12 mouse cellular contexts compared by ENCODE assay signal in genomic region chr1:162220891-162221290, GRCm38 (mm10).
DNase-seq lines count a peak whose midpoint lies in the region; ATAC-seq lines count a peak whose summit lies in the region.
"Had no signal": no experiment of that assay in that cellular context is flagged by ENCODE, and none has a peak within 500 bp of the region (broad histone marks: within the 10 kb centered on the region; RNA-seq: fewer than 3 reads in every experiment).

No protein-coding gene starts in this region.

- no peak for DNase-seq in forebrain, embryonic 10.5 days (ENCODE audit: extremely low spot score, low spot score)
- no peak for DNase-seq in kidney, adult 9 months
- peak; percentile 26 for DNase-seq in embryonic facial prominence, embryonic 10.5 days (ENCODE audit: low spot score)
- no peak for DNase-seq in cerebellum, adult 11 months
- DNase-seq in Muller cell, postnatal 12 days (ENCODE audit: inconsistent ontology term): no peak
- DNase-seq: forebrain, postnatal 0 days; liver, embryonic 13.5 days had no signal

- peaks cover 22% of the 10 kb centered on the region for H3K4me1 ChIP-seq in forebrain, embryonic 10.5 days
- H3K4me1 ChIP-seq in forebrain, embryonic 12.5 days: 0 out of 2 replicates have a peak, but pooled peaks cover 3% of the 10 kb centered on the region
- H3K4me1 ChIP-seq in kidney, embryonic 14.5 days (ENCODE audit: control insufficient read depth, insufficient read depth, low read length): peaks cover 9% of the 10 kb centered on the region
- peaks cover 28% of the 10 kb centered on the region for H3K4me1 ChIP-seq in embryonic facial prominence, embryonic 10.5 days
- peaks cover 19% of the 10 kb centered on the region for H3K4me1 ChIP-seq in limb, embryonic 13.5 days
- H3K4me1 ChIP-seq: liver, embryonic 13.5 days had no signal

- H3K4me2 ChIP-seq in forebrain, embryonic 12.5 days: no peak overlapping the region
- H3K4me2 ChIP-seq in kidney, embryonic 14.5 days (replicated peaks; ENCODE audit: low read depth, low read length): peak overlapping the region; percentile 45
- peak overlapping the region; percentile 60 for H3K4me2 ChIP-seq in limb, embryonic 13.5 days (replicated peaks)
- H3K4me2 ChIP-seq: liver, embryonic 13.5 days; midbrain, embryonic 11.5 days had no signal

- no peak overlapping the region for H3K27ac ChIP-seq in forebrain, embryonic 10.5 days
- H3K27ac ChIP-seq in forebrain, embryonic 12.5 days: no peak overlapping the region
- H3K27ac ChIP-seq in kidney, embryonic 14.5 days (ENCODE audit: low read depth, low read length): peak overlapping the region; percentile 77; the same call in 1 of the 2 replicates
- H3K27ac ChIP-seq in embryonic facial prominence, embryonic 10.5 days (replicated peaks): peak overlapping the region; percentile 96
- H3K27ac ChIP-seq in limb, embryonic 13.5 days: peak overlapping the region; percentile 100
- H3K27ac ChIP-seq: liver, embryonic 13.5 days had no signal

- H3K9ac ChIP-seq in forebrain, embryonic 12.5 days: no peak overlapping the region
- H3K9ac ChIP-seq in kidney, embryonic 14.5 days (ENCODE audit: low read depth, low read length): peak overlapping the region; percentile 59; the same call in 1 of the 2 replicates
- peak overlapping the region; percentile 99 for H3K9ac ChIP-seq in limb, embryonic 13.5 days
- H3K9ac ChIP-seq: forebrain, postnatal 0 days; liver, embryonic 13.5 days had no signal

- peaks cover 6% of the 10 kb centered on the region; the same call in 1 of the 2 replicates for H3K27me3 ChIP-seq in forebrain, embryonic 10.5 days (ENCODE audit: poor library complexity, severe bottlenecking)
- 0 out of 2 replicates have a peak, but pooled peaks cover 4% of the 10 kb centered on the region for H3K27me3 ChIP-seq in forebrain, embryonic 12.5 days
- H3K27me3 ChIP-seq in kidney, embryonic 14.5 days (ENCODE audit: control insufficient read depth, insufficient read depth, low read length): no peaks in the 10 kb centered on the region
- H3K27me3 ChIP-seq in embryonic facial prominence, embryonic 10.5 days (replicated peaks; ENCODE audit: low read depth, poor library complexity, severe bottlenecking): 0 out of 2 replicates have a peak, but pooled peaks cover 4% of the 10 kb centered on the region
- no peaks in the 10 kb centered on the region for H3K27me3 ChIP-seq in limb, embryonic 13.5 days
- H3K27me3 ChIP-seq: liver, embryonic 13.5 days had no signal

- H3K4me3 ChIP-seq in forebrain, embryonic 10.5 days: peak overlapping the region; percentile 45
- no peak overlapping the region for H3K4me3 ChIP-seq in forebrain, embryonic 12.5 days (replicated peaks)
- H3K4me3 ChIP-seq in kidney, embryonic 14.5 days (ENCODE audit: low read length): peak overlapping the region; percentile 57
- H3K4me3 ChIP-seq in embryonic facial prominence, embryonic 10.5 days: peak overlapping the region; percentile 74
- H3K4me3 ChIP-seq in limb, embryonic 13.5 days: peak overlapping the region; percentile 79
- H3K4me3 ChIP-seq: liver, embryonic 13.5 days had no signal

- no peaks in the 10 kb centered on the region for H3K36me3 ChIP-seq in forebrain, embryonic 10.5 days (replicated peaks)
- no peaks in the 10 kb centered on the region for H3K36me3 ChIP-seq in forebrain, embryonic 12.5 days (replicated peaks)
- no peaks in the 10 kb centered on the region; the same call in 1 of the 2 replicates for H3K36me3 ChIP-seq in kidney, embryonic 14.5 days (ENCODE audit: control insufficient read depth, insufficient read depth, low read length)
- peaks cover 15% of the 10 kb centered on the region for H3K36me3 ChIP-seq in embryonic facial prominence, embryonic 10.5 days (replicated peaks)
- H3K36me3 ChIP-seq in limb, embryonic 13.5 days: peaks cover 6% of the 10 kb centered on the region
- H3K36me3 ChIP-seq: G1E; liver, embryonic 13.5 days had no signal

- H3K9me3 ChIP-seq in forebrain, embryonic 10.5 days: no peaks in the 10 kb centered on the region
- H3K9me3 ChIP-seq in forebrain, embryonic 12.5 days: no peaks in the 10 kb centered on the region
- no peaks in the 10 kb centered on the region for H3K9me3 ChIP-seq in kidney, embryonic 14.5 days (ENCODE audit: control insufficient read depth, low read length)
- H3K9me3 ChIP-seq in embryonic facial prominence, embryonic 10.5 days: no peaks in the 10 kb centered on the region
- no peaks in the 10 kb centered on the region for H3K9me3 ChIP-seq in limb, embryonic 13.5 days
- H3K9me3 ChIP-seq: G1E; liver, embryonic 13.5 days had no signal

- ATAC-seq in forebrain, embryonic 12.5 days (ENCODE audit: low FRiP score): no peak
- no peak for ATAC-seq in kidney, embryonic 14.5 days (ENCODE audit: low FRiP score, low TSS enrichment)
- ATAC-seq in limb, embryonic 13.5 days (ENCODE audit: low FRiP score, low read depth): no peak
- ATAC-seq: forebrain, postnatal 0 days had no signal

Comparison
In these comparisons a context has a peak if more than half of its experiments do, and no peak if none do; other contexts are left out.
1. H3K27ac ChIP-seq: peak in kidney, embryonic 14.5 days (single experiment), embryonic facial prominence, embryonic 10.5 days (single experiment) and limb, embryonic 13.5 days (single experiment); none in forebrain, embryonic 10.5 days (single experiment) and forebrain, embryonic 12.5 days (single experiment).